Mouse (Mus musculus) embryonic fibroblast, embryonic 13.5 days (primary cell): Measurements from ENCODE around the gene Nadk2. TPM values are rescaled to one million over a fixed set of nuclear protein-coding genes. Genes with fewer than 3 reads are reported as not detected.

Experiments
- H3K27ac ChIP-seq: 2 replicates; pipeline ENCODE4 v1.5.1; 2012; ENCODE audit warnings: low read length, control low read depth, inconsistent platforms; ENCODE audit not compliant: insufficient read depth
- H3K4me1 ChIP-seq: 2 replicates; pipeline ENCODE4 v1.6.1; 2011; ENCODE audit warnings: low read length; ENCODE audit not compliant: control insufficient read depth, insufficient read depth
- H3K4me3 ChIP-seq: 2 replicates; pipeline ENCODE4 v1.5.1; 2011; ENCODE audit warnings: mild to moderate bottlenecking, control low read depth, low read length; ENCODE audit not compliant: insufficient read depth
- CTCF ChIP-seq: IDR thresholded peaks from 2 replicates; pipeline ENCODE4 v1.5.1; 2011; ENCODE audit warnings: mild to moderate bottlenecking, control low read depth, low read length, moderate library complexity, borderline replicate concordance; ENCODE audit not compliant: insufficient read depth
- POLR2A ChIP-seq: IDR thresholded peaks from 2 replicates; pipeline ENCODE4 v1.6.1; 2011; ENCODE audit warnings: low read depth, mild to moderate bottlenecking, control low read depth, low read length, moderate library complexity
- polyA plus RNA-seq: library from polyadenylated mRNA; stranded (reverse); fragments of >200 nt; gene quantifications from 2 replicates; pipeline ENCODE4 v1.2.4, GENCODE M21; 2011; ENCODE audit warnings: low read depth; ENCODE audit not compliant: missing spikeins, insufficient read length

Nadk2 gene
- polyA plus RNA-seq, 1 experiment = 16.8 TPM

DNA sequence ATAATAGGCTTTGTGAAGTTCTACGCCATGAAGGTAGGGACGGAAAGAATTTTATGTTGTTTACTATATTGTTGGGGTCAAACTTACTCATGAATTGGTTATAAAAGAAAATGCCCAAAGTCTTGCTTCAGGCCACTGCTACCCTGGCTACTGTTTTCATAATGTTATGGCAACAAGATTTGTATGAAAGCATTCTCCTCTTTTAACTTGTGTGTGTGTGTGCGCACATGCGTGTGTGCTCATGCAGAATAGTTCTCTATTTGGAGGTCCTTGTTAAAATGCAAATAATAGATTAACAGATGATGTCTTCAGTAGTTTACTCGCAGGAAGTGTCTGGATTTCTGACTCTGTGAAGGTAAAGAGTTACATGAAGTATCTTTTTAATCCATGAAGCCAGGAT, 2.6 kb downstream of the Nadk2 start:
- no peak for TF ChIP-seq POLR2A
- TF ChIP-seq CTCF = no peak
- Histone ChIP-seq H3K4me1 (peaks cover 6% of the 10 kb centered on the region), H3K4me3 (no peak overlapping the region), H3K27ac (no peak overlapping the region)

DNA sequence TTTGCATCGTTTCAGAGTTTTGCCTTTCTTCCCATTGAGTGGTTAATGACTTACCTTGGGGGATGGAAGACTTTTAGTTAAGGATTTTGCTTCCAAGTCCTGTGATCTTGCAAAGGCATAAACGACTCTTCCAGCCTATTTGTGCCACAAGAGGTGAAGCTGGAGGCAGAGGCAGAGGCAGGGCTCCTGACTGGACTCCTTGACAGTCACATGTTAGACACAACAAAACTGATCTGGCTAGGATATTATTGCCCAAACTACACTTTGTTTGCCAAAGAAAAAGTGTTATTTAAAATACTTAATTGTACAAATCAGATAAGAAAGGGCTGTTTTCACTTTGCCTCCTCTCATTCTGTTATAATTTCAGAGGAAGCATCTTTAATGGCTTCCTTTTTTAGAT, 3.1 kb downstream of the Nadk2 start:
- Histone ChIP-seq H3K27ac (no peak overlapping the region), H3K4me1 (peaks cover 6% of the 10 kb centered on the region), H3K4me3 (no peak overlapping the region)
- TF ChIP-seq POLR2A (no peak), CTCF (no peak)

GRCm38 (mm10) chr15:9074671-9075070, 3.6 kb downstream of the Nadk2 start:
- TF ChIP-seq POLR2A (no peak), CTCF (no peak)
- Histone ChIP-seq H3K27ac (no peak overlapping the region), H3K4me3 (no peak overlapping the region), H3K4me1 (peaks cover 6% of the 10 kb centered on the region)

GRCm38 (mm10) chr15:9075608-9076200, 4.6 kb downstream of the Nadk2 start:
- no peak for TF ChIP-seq POLR2A
- no peak for TF ChIP-seq CTCF
- Histone ChIP-seq H3K4me1 (peaks cover 6% of the 10 kb centered on the region), H3K27ac (0 out of 2 replicates have a peak overlapping the region, but pooled peaks have one; percentile 30), H3K4me3 (no peak overlapping the region)

DNA sequence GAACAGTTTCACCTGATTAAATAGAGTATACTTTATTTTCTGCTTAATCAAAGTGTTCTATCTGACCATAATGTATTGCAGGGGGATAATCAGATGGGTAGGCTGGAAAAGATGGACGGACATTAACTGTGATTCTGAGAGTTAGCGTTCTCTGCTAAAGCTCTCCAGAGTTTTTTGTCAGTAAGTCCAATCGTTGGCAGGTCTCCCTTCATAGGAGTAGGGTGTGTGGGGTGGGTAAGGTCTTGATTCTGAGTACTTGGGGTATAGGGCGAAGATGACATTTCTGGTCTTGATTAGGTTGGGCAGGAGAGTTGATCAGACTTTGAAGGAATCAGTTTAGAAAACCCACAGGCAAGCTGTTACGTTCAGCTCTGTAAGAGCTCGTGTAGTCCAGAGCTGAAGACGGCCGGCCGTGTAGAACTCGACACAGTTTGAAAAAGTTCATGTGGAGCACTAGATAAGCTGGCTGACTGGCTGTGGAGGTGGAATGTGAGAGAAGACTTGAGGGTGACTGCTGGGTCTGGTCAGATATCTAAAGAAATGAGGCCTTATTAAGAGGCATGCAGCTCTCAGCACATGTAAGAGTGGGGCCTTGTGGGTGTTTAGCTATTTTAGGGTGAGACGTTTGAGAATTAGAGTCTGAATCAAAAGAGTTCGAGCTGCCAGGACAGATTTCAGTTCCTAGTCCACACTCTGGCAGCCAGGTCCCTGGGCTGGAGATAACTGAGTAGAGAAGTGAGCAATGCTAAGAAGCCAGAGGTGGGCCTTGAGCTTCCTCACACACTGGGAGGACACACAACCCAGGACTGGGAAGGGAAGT, 7.6 kb downstream of the Nadk2 start:
- H3K4me1 ChIP-seq = peaks cover 6% of the 10 kb centered on the region
- TF ChIP-seq CTCF = no peak
- TF ChIP-seq POLR2A = no peak
- no peak overlapping the region for H3K27ac ChIP-seq
- no peak overlapping the region for H3K4me3 ChIP-seq

GRCm38 (mm10) chr15:9079626-9080025, 8.6 kb downstream of the Nadk2 start:
- no peak overlapping the region for H3K4me3 ChIP-seq
- H3K27ac ChIP-seq = no peak overlapping the region
- TF ChIP-seq POLR2A (no peak), CTCF (no peak)
- H3K4me1 ChIP-seq = peaks cover 4% of the 10 kb centered on the region

- H3K27ac ChIP-seq = no peak overlapping the region
- TF ChIP-seq CTCF = no peak
- TF ChIP-seq POLR2A = no peak
- peaks cover 3% of the 10 kb centered on the region; the same call in 1 of the 2 replicates for H3K4me1 ChIP-seq
- H3K4me3 ChIP-seq = no peak overlapping the region
Observed at GRCm38 (mm10) chr15:9080206-9080605, 9.1 kb downstream of the Nadk2 start.

DNA sequence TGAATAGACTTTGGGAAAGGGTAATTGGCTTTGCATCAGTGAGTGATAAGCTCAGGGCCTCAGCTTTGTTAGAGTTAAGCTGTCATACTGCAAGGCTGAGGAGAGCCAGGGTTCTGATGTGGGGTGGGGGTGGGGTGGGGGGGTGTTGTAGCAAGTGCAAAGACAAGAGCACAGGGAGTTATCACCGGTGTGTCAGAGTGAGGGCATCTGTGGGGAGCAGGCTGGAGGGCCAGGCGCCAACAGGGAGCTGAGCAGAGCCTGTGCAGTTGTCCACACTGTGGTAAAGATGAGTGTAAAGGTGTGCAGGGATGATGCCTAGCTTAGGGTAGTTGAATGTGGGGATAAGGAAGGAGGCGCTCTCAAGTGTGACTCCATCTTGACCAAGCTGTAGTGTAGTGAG, 10.2 kb downstream of the Nadk2 start:
- H3K27ac ChIP-seq = no peak overlapping the region
- TF ChIP-seq POLR2A = no peak
- TF ChIP-seq CTCF = no peak
- no peaks in the 10 kb centered on the region for H3K4me1 ChIP-seq
- no peak overlapping the region for H3K4me3 ChIP-seq

DNA sequence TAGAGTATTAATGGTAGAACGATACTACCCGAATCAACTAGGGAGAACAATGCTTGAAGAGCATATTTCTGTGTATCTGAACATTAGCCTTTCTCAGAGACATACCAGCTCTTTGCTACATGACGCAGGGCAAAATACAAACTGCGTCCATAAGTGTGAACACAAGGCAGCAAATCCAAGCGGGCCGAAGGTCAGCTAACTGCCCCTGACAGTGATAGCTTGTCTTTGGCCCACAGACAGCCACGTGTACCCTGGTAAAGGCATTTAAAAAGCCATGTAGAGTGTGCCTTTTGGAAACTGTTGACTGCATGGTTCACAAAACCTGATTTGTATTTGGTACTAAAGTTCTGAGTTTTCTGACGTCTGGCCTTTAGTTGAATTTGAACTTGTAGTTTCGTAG, 11.7 kb downstream of the Nadk2 start:
- H3K4me1 ChIP-seq = 0 out of 2 replicates have a peak, but pooled peaks cover 2% of the 10 kb centered on the region
- H3K4me3 ChIP-seq = no peak overlapping the region
- H3K27ac ChIP-seq = no peak overlapping the region
- TF ChIP-seq CTCF = no peak
- no peak for TF ChIP-seq POLR2A

DNA sequence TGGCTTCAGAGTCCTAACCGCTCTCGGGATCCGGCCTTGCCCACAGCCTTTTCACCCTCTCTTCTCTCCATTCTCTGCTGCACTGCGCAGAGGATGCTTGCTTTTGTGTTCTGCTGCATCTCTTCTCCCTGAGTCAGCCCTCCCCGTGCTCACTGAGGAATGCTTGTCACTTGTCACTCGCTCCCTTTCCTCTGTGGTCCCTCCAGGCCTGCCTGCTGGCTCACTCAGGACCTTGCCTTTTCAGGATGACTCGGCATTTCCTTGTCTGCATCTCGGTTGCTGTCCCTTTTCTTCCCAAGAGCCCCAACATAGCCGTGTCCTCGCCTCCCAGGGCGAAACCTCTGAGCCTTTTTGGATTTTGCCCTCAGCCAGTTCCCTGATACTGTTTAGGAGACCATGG, 15.8 kb downstream of the Nadk2 start:
- H3K4me3 ChIP-seq = no peak overlapping the region
- H3K4me1 ChIP-seq = 0 out of 2 replicates have a peak, but pooled peaks cover 2% of the 10 kb centered on the region
- no peak overlapping the region for H3K27ac ChIP-seq
- TF ChIP-seq POLR2A (no peak), CTCF (no peak)
